Mouse (Mus musculus): ENCODE measurements around the gene Echdc2.
A peak's percentile ranks its signal among the peaks of the same experiment; 100 is the strongest.
"Not testable (repeated sequence)": the region's sequence is repeated elsewhere in the genome, so short reads cannot be mapped to it uniquely, and the experiment has no call there.

The Echdc2 gene

DNA sequence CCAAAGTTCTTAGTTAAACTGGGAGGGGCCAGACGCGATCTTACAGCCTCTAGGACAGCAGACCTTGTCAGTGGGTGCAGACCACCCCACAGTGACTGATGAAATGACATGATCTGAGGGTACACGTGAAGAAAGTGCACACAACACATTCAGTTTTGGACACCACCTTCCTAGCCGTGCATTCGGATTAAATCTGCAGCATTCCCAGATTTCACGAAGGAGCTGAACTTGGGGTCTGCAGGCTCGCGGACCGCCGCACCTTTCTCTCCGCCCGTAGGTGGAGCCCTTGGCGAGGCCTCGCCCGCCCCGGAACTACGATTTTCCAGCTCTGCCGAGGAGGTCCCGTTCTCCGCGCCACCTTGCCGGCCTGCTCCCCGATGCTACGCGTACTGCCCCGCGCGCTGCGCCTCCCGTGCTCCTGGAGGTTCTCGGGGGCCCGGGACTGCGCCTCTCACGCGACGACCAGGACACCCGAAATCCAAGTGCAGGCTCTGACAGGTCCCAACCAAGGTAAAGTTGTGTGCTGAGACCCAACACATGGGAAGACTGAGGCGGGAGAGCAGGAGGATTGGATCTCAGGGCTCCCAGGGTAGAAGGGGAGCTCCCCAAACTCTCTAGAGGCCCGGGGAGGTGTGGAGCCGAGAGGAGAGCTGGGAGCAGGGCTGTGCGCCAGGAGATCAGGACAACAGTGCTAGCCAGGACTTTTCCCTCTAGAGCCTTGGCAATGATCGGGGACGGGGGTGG, at the start of gene Echdc2:
Echdc2 (plus strand) TSS at position 286 of the 744 bp plus-strand sequence.
- DNase-seq (ENCODE audit: low read depth, low spot score): peak; percentile 54

DNA sequence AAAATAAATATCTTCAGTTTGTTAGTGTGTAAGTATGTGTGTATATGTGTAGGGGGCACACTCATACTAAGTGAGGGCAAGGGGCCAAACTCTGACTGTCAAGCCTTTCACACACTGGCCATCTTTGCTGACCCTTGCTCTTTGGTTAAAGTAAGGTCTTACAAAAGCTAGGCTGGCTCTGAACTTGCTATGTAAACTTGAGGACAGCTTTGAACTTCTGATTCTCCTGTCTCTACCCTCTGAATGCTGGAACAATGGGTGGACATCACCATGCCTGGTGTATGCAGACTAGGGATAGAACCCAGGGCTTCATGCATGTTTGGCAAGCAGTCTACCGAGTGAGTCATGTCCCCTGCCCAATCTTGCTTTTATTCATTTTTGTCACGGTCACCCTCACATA, 48.8 kb upstream of the Echdc2 start:
- no peak for DNase-seq (ENCODE audit: low read depth, low spot score)

DNA sequence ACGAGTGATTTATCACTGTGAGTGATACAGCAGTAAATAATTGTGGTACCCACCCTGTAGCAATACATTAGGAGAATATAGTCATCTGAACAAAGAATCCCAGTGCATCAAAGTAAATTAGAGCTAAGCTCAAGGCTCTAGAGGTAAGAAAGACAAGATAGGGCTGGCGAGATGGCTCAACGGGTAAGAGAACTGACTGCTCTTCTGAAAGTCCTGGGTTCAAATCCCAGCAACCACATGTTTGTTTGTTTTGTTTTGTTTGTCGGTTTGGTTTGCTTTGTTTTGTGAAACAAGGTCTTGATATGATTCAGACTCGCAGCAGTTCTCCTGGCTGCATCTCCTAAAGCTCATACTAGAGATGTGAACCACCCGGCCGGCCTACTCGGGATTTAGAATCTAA, 47.7 kb upstream of the Echdc2 start:
- peak; percentile 29 for DNase-seq (ENCODE audit: low read depth, low spot score)

- DNase-seq (ENCODE audit: low read depth, low spot score): peak; percentile 96
Observed at GRCm38 (mm10) chr4:108117924-108118876, 47.0 kb upstream of the Echdc2 start.

GRCm38 (mm10) chr4:108124104-108124503, 41.1 kb upstream of the Echdc2 start:
- no peak for DNase-seq (ENCODE audit: low read depth, low spot score)

- DNase-seq (ENCODE audit: low read depth, low spot score): peak; percentile 7
Observed at GRCm38 (mm10) chr4:108126260-108126659, 39.0 kb upstream of the Echdc2 start.

- DNase-seq (ENCODE audit: low read depth, low spot score): no peak
Observed at GRCm38 (mm10) chr4:108127516-108127915, 37.7 kb upstream of the Echdc2 start.

- DNase-seq (ENCODE audit: low read depth, low spot score): no peak
Observed at GRCm38 (mm10) chr4:108128339-108128738, 36.9 kb upstream of the Echdc2 start.

- no peak for DNase-seq (ENCODE audit: low read depth, low spot score)
Observed at GRCm38 (mm10) chr4:108130452-108130851, 34.8 kb upstream of the Echdc2 start.

DNA sequence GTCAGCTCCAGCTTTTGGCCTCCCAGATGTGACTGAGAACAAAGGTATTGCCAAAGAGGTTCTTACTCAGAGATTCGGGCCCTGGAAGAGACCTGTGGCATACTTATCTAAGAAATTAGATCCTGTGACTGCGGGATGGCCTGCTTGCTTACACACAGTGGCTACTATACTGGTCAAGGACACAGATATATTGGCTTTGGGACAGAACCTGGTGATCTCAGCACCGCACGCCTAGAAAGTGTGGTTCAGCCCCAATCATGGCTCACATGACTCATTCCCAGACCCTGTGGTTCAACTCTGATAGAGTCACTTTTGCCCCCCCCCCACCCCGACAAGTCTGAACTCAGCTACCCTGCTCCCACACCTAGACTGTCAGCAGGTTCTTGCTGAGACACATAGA, 28.3 kb upstream of the Echdc2 start:
- no peak for DNase-seq (ENCODE audit: low read depth, low spot score)

DNA sequence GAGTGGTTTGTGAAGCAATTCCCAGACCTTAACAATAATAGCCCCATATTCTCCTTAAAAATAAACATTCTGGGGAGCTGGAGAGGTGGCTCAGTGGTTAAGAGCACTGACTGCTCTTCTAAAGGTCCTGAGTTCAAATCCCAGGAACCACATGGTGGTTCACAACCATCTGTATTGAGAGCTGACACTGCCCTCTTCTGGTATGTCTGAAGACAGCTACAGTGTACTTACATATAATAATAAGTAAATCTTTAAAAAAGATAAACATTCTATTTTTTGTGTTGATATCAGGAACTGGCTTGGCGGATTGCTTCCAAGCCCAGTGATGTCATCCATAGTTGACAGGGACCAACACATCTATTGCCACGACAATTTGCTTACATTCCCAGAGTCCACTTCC, 22.1 kb upstream of the Echdc2 start:
- not testable (repeated sequence) for DNase-seq (ENCODE audit: low read depth, low spot score)

DNA sequence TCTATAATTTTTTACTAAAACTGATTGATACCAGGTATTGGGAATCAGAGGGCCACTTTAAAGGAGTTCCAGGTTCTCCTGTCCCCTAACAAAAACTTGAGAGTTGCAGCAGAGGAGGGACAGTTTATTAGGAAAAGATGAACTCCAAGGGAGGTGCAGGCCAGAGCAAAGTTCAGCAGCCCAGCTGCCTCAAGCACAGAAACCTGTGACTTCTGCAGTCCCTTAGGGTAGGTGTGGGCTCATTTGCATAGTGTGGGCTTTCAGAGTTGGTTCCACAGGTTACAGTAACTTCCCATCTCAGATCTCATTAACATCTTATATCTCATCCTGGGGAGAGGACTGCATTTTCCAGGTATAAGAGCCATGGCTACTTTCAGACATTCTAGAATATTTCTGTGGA, 21.5 kb upstream of the Echdc2 start:
- DNase-seq (ENCODE audit: low read depth, low spot score): no peak

DNA sequence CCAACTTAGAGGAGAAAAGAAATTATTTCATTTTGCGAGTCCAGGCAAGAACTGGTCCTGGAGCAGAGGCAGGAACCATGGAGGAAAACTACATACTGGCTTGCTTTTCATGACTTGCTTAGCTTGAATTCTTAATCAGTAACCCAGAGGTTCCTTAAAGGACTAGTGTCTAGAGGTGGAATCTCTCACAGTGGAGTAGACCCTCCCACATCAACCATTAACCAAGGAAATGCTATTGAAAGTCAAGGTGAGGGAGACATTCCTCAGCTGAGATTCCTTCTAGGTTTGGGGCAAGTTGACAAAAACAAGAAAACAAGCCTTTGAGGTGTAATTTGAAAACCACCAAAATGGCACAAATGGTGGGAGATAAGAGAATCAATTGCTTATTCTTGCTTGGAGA, 20.4 kb upstream of the Echdc2 start, which contains the start of gene Scp2:
Scp2 (minus strand) TSS at position 119 of the 400 bp plus-strand sequence.
- DNase-seq (ENCODE audit: low read depth, low spot score): no peak

- not testable (repeated sequence) for DNase-seq (ENCODE audit: low read depth, low spot score)
Observed at GRCm38 (mm10) chr4:108145554-108145953, 19.7 kb upstream of the Echdc2 start.

GRCm38 (mm10) chr4:108155141-108155540, 10.1 kb upstream of the Echdc2 start:
- not testable (repeated sequence) for DNase-seq (ENCODE audit: low read depth, low spot score)

- DNase-seq (ENCODE audit: low read depth, low spot score): no peak
Observed at GRCm38 (mm10) chr4:108161936-108162335, 3.3 kb upstream of the Echdc2 start.

DNA sequence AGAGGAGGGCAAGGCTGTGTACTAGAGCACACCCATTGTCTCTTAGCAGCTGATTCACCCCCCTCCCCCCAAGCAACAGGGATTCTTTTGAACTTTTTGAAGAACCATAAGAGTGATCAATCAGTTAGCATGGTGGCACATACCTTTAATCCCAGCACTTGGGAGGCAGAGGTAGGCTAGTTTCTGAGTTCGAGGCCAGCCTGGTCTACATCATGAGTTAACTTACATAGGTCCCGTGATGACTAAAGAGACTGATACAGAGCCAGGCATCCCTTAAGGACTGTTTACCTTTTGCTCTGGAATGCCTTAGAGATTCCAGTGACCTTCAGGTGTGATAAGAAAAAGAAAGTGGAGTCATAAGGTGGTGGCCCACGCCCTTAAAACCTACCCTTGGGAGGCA, 1.9 kb upstream of the Echdc2 start:
- DNase-seq (ENCODE audit: low read depth, low spot score): no peak

- DNase-seq (ENCODE audit: low read depth, low spot score): peak; percentile 71
Observed at GRCm38 (mm10) chr4:108166874-108167273, 1.6 kb downstream of the Echdc2 start.

- DNase-seq (ENCODE audit: low read depth, low spot score): no peak
Observed at GRCm38 (mm10) chr4:108168056-108168455, 2.8 kb downstream of the Echdc2 start.

GRCm38 (mm10) chr4:108182278-108182677, 17.0 kb downstream of the Echdc2 start:
- DNase-seq (ENCODE audit: low read depth, low spot score): no peak

GRCm38 (mm10) chr4:108192821-108193323, 27.6 kb downstream of the Echdc2 start:
- no peak for DNase-seq (ENCODE audit: low read depth, low spot score)

DNA sequence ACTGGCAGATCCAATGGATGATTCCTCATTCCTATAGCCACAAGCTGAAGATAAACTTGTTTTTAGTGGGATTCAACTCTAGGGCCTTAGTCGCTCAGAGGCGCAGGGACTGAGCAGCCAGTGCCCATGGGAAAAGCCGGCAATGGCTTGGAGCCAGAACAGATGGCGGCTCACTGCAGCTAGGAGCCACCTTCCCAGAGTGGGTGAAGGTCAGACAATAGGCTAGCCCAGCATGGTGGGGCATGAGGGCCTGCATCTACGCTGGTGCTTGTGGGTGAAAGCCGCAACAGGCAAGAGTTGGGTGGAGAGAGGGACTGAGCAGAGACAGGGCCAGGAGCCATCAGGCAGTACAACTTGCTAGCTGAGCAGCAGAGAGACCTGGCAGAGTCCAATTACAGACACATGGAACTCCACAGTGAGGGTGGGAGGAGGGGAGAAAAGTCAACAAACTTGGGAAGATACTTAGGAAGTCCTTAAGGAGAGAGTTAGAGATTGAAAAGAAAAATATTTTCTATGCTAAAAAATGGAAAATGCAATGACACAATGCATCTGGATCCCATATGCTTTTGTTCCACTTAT, 31.1 kb downstream of the Echdc2 start:
- DNase-seq (ENCODE audit: low read depth, low spot score): peak; percentile 43
